Mouse (Mus musculus) midbrain, embryonic 12.5 days (tissue): ENCODE data around the gene Cacnb4. TPM values are rescaled to one million over a fixed set of nuclear protein-coding genes. Genes with fewer than 3 reads are reported as not detected.

Experiments used
- ATAC-seq: fragments of 200-750 bp; cut with Nextera tagmentation; 2 replicates; pipeline ENCODE4 v1.8.0; 2017; ENCODE audit warnings: low read depth, moderate TSS enrichment, moderate library complexity; ENCODE audit not compliant: low FRiP score
- H3K27ac ChIP-seq: fragments of 300-500 bp; sonication (generic); replicated peaks from 2 replicates; pipeline ENCODE4 v1.5.1; 2016; ENCODE audit warnings: mild to moderate bottlenecking
- H3K27me3 ChIP-seq: fragments of 300-500 bp; sonication (generic); 2 replicates; pipeline ENCODE4 v1.6.1; 2016; ENCODE audit warnings: mild to moderate bottlenecking
- H3K36me3 ChIP-seq: fragments of 300-500 bp; sonication (generic); 2 replicates; pipeline ENCODE4 v1.6.1; 2016
- H3K4me1 ChIP-seq: fragments of 300-500 bp; sonication (generic); 2 replicates; pipeline ENCODE4 v1.6.1; 2016
- H3K4me2 ChIP-seq: fragments of 300-500 bp; sonication (generic); replicated peaks from 2 replicates; pipeline ENCODE4 v1.6.1; 2016; ENCODE audit warnings: mild to moderate bottlenecking, moderate library complexity
- H3K4me3 ChIP-seq: fragments of 300-500 bp; sonication (generic); 2 replicates; pipeline ENCODE4 v1.5.1; 2016; ENCODE audit warnings: mild to moderate bottlenecking
- H3K9ac ChIP-seq: fragments of 300-500 bp; sonication (generic); replicated peaks from 2 replicates; pipeline ENCODE4 v1.6.1; 2016; ENCODE audit warnings: mild to moderate bottlenecking, moderate library complexity
- H3K9me3 ChIP-seq: fragments of 300-500 bp; sonication (generic); 2 replicates; pipeline ENCODE4 v1.6.1; 2016; ENCODE audit warnings: mild to moderate bottlenecking
- WGBS: fragments of 180-500 bp; shearing (Covaris S2); methylation state at CpG from one replicate; pipeline ENCODE4 v1.1.7; 2016; 5-methylcytosine and 5-hydroxymethylcytosine counted together
- polyA plus RNA-seq: library from polyadenylated mRNA; unstranded; fragments of >200 nt; fragmentation: Nextera tagmentation; extraction: Ambion mirVana; gene quantifications from 2 replicates; pipeline ENCODE4 v1.2.1, GENCODE M21; 2016

Gene Cacnb4
- polyA plus RNA-seq, 1 experiment from 2014 or later: 5.0 TPM

DNA sequence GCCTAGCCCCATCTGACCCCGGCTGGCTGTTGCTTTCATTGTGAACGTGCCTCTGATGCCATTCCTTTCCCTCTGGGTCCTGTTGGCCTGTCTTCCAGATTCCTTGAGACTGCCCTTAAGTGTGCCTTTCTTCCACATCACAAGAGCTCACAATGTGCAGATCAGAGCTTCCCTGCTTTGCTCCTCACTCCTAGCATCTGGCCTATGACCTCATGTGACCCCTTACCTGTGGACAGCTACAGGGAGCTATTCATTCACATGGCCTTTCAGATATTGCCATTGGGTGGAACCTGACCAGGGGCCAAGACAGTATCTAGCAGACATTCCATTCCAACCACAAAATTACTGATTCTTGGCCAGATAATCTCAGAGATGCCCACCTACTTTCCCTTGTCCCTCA lies 171.5 kb downstream of the Cacnb4 start:
- H3K27ac ChIP-seq: no peak overlapping the region
- H3K4me3 ChIP-seq: no peak overlapping the region
- H3K4me2 ChIP-seq: no peak overlapping the region
- no peaks in the 10 kb centered on the region for H3K36me3 ChIP-seq
- no peak for ATAC-seq
- no peaks in the 10 kb centered on the region for H3K27me3 ChIP-seq
- no peaks in the 10 kb centered on the region for H3K9me3 ChIP-seq
- no peaks in the 10 kb centered on the region for H3K4me1 ChIP-seq
- WGBS: 83% methylated on average over 2 of the region's 2 CpGs
- H3K9ac ChIP-seq: no peak overlapping the region

DNA sequence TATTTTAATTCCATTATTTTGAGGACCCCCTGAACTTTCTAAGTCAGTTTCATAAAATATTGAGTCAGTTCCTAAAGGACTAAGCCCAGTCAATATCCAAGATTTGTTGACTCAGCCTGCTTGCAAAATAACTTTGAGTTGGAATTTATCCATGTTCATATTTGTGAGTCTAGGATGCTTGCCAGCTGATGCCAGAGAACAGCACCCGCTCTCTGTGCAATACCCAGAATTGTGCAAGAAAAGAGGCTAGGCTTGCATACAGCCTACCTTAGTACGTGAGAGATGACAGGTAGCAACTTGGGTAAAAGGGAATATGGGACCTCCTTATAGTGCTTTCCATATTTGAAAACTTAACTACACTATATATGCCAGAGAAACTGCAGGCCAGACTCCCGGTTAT lies 171.9 kb downstream of the Cacnb4 start:
- ATAC-seq: no peak
- Histone ChIP-seq H3K27ac (no peak overlapping the region), H3K4me3 (no peak overlapping the region), H3K27me3 (no peaks in the 10 kb centered on the region), H3K36me3 (no peaks in the 10 kb centered on the region), H3K4me1 (no peaks in the 10 kb centered on the region), H3K9ac (no peak overlapping the region), H3K4me2 (no peak overlapping the region), H3K9me3 (no peaks in the 10 kb centered on the region)
- 90% methylated on average over 3 of the region's 3 CpGs for WGBS

DNA sequence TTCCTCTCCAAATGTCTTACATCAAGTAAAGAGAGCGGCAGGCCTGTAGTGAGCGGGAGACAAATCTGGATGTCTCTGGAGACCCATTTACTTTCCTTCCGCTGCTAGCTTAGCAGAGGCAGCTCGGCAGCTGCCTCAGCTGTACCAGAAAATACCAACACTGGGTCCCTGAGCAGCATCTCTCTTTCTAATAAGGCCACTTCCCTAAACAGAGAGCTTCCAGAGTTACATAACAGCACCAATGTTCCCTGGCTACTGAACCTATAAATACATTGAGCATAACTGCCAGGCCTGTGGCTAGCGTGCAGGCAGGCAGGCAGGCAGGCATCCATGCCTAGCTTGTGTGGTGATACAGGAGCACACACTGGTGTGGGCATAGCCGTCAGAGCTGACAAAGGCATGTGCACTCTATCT lies 176.8 kb downstream of the Cacnb4 start:
- Histone ChIP-seq H3K9ac (no peak overlapping the region), H3K36me3 (no peaks in the 10 kb centered on the region), H3K27me3 (no peaks in the 10 kb centered on the region), H3K27ac (no peak overlapping the region), H3K4me2 (no peak overlapping the region), H3K4me3 (no peak overlapping the region), H3K9me3 (no peaks in the 10 kb centered on the region), H3K4me1 (no peaks in the 10 kb centered on the region)
- 77% methylated on average over 6 of the region's 6 CpGs for WGBS
- ATAC-seq: no peak

DNA sequence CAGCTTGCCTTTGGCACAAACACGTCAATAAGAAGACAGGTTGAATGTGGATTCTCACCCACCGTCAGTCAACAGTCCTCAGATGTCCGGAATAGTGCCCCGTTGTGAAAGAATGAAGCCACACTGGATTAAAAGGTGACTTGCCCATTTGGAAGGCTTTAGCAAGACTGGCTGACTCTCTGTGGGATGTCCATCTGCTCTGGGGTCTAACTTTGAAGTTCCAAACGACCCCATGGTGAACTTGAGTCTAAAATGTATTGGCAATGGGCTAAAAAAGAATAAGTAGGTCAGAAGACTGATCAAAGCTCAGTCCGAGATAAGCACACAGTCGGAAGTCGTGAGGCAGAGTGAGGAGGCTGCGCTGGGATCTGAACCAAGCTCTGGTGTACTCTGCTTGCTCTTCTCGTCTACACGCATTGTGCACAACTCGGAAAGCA lies 177.5 kb downstream of the Cacnb4 start:
- WGBS: 75% methylated on average over 12 of the region's 12 CpGs

DNA sequence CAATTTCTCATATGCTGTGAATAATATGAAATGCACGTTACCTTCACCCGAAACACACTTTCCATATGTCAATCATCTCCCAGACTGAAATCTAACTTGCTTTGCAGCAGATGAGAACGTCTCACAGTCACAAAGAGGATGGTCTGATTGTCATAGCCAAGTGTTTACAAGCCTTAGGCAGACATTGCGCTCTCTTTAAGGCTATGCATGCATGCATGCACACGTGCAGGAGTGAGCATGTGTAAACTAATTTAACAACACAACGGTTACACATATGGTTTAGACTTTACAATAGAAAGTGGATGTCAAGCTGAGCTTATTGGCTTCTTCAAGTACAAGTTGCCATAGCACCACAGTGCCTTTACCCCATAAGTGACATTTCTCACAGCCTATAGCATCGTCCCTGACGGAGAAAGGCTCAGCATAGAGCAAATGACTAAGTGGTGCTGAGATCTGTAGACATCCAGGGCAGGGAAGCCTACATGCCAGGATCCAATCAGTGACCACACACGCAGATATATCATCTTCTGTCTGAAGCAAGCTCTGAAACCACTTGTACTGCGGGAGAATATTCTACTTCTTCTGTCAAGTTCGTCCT lies 181.4 kb downstream of the Cacnb4 start:
- WGBS: 80% methylated on average over 11 of the region's 11 CpGs
- no peak for ATAC-seq

More for the DNA sequence above, 177.5 kb downstream of the Cacnb4 start:
- H3K4me3 ChIP-seq: no peak overlapping the region
- H3K4me1 ChIP-seq: no peaks in the 10 kb centered on the region
- no peaks in the 10 kb centered on the region for H3K9me3 ChIP-seq
- H3K36me3 ChIP-seq: no peaks in the 10 kb centered on the region
- ATAC-seq: no peak
- H3K27me3 ChIP-seq: no peaks in the 10 kb centered on the region
- no peak overlapping the region for H3K27ac ChIP-seq
- no peak overlapping the region for H3K9ac ChIP-seq
- H3K4me2 ChIP-seq: no peak overlapping the region

DNA sequence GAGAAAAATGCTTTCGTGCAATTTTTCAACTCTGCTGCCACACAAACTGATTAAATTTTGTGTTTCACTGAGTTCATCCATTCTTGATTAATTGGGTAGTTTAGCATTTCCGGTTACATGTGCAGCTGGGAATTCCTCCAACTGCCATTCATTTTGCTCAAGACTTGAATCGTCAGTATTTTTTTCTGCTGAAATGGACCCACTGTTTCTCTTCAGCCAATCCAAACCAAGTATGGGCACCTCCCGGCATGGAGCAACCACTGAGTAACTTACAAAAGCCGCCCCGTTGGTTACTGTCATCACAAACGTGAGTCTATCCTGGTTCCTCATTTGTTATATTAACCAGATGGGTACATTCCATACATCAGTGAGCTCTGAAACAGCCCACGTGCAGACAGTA lies 182.4 kb downstream of the Cacnb4 start:
- Histone ChIP-seq H3K36me3 (no peaks in the 10 kb centered on the region), H3K9me3 (no peaks in the 10 kb centered on the region), H3K4me1 (no peaks in the 10 kb centered on the region), H3K27me3 (no peaks in the 10 kb centered on the region), H3K4me2 (no peak overlapping the region), H3K9ac (no peak overlapping the region), H3K27ac (no peak overlapping the region), H3K4me3 (no peak overlapping the region)
- WGBS: 84% methylated on average over 8 of the region's 8 CpGs
- no peak for ATAC-seq

More for the DNA sequence above, 181.4 kb downstream of the Cacnb4 start:
- H3K9me3 ChIP-seq: no peaks in the 10 kb centered on the region
- no peaks in the 10 kb centered on the region for H3K36me3 ChIP-seq
- H3K9ac ChIP-seq: no peak overlapping the region
- H3K27ac ChIP-seq: no peak overlapping the region
- H3K4me3 ChIP-seq: no peak overlapping the region
- no peak overlapping the region for H3K4me2 ChIP-seq
- H3K4me1 ChIP-seq: no peaks in the 10 kb centered on the region
- no peaks in the 10 kb centered on the region for H3K27me3 ChIP-seq

DNA sequence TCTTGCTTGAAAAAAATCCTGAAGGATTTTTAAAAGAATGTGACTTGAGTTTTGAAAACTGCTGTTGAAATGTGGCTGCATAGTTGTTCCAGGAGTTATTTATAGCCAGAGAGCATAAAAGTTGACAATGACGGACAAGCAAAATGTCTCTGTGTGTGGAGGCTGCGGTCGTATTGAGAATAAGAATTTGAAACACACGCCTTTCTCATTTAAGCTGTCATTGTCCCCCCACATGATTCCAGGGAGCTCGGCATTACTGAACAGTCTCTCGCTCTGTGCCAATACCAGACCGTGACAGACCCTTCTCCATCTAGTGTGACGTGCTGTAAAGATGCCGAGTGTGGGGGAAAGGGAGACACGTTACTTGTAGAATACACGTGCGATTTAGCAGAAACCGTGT lies 183.8 kb downstream of the Cacnb4 start:
- Histone ChIP-seq H3K9ac (no peak overlapping the region), H3K36me3 (no peaks in the 10 kb centered on the region), H3K4me2 (no peak overlapping the region), H3K4me3 (no peak overlapping the region), H3K4me1 (no peaks in the 10 kb centered on the region), H3K27ac (no peak overlapping the region), H3K27me3 (no peaks in the 10 kb centered on the region), H3K9me3 (no peaks in the 10 kb centered on the region)
- 81% methylated on average over 13 of the region's 13 CpGs for WGBS
- ATAC-seq: no peak

DNA sequence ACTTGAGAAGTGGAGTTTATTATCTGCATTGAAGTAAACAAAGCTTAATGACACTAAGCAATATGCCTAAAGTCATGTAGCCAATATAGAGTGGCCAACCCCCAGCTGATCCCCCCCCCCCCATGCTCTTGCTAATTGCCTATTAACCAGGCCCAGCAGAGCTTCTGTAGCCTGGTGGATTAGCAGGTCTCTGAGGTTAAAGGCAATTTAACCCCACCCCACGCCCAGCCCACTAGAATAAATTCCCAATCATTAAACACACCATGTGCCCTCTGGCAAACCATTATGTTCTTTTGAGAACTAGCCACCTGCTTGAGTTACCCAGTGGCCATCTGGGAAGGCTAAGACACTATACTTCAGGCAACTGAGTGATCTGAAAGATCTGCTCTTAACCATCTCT lies 186.8 kb downstream of the Cacnb4 start:
- Histone ChIP-seq H3K9ac (no peak overlapping the region), H3K9me3 (no peaks in the 10 kb centered on the region), H3K4me3 (no peak overlapping the region), H3K4me1 (no peaks in the 10 kb centered on the region), H3K4me2 (no peak overlapping the region), H3K27ac (no peak overlapping the region), H3K36me3 (no peaks in the 10 kb centered on the region), H3K27me3 (no peaks in the 10 kb centered on the region)
- ATAC-seq: no peak
- WGBS: 38% methylated on average over 1 of the region's 1 CpGs

DNA sequence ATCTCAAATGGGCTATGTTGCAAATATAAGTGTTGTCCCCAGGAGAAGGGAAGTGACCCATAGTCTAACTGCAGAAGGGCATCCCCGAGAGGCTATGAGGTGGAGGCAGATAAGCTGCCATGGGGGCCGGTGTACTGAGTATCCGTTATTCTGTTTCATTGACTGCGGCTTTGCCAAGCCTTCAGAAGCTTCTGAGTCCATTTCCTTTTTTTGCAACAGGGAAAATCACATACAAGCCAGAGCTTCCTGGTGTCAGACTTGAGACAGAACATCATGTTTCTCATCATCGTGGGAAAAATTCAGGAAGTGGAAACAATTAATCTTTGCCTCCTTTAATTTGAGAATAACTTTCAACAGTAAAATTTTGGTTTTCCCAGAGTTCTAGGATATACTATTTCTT lies 193.1 kb downstream of the Cacnb4 start:
- H3K36me3 ChIP-seq: no peaks in the 10 kb centered on the region
- no peak for ATAC-seq
- H3K9ac ChIP-seq: no peak overlapping the region
- no peaks in the 10 kb centered on the region for H3K9me3 ChIP-seq
- H3K27me3 ChIP-seq: no peaks in the 10 kb centered on the region
- no peak overlapping the region for H3K4me3 ChIP-seq
- no peak overlapping the region for H3K27ac ChIP-seq
- H3K4me1 ChIP-seq: no peaks in the 10 kb centered on the region
- H3K4me2 ChIP-seq: no peak overlapping the region
- WGBS: 91% methylated on average over 5 of the region's 5 CpGs

DNA sequence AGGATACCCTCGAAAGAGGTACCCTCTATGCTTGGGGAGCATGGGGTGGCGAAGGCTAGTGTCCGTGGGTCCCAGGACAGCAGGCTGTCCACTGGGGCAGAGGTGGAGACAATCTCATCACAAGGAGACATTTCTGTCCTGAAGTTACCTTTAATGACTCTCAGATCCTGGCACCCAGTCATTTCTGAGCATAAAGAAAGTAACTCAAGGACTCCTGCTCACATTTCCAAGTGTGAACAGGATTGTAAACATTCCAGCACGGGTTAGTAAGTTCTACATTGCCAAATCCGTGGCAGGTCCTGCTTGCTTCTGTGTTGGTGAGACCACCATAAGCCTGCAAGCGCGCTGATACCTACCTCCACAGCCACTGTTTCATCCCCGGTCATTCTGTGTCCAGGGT lies 196.2 kb downstream of the Cacnb4 start:
- H3K27me3 ChIP-seq: no peaks in the 10 kb centered on the region
- no peak for ATAC-seq
- H3K4me2 ChIP-seq: no peak overlapping the region
- WGBS: 89% methylated on average over 8 of the region's 8 CpGs
- no peak overlapping the region for H3K27ac ChIP-seq
- H3K4me1 ChIP-seq: no peaks in the 10 kb centered on the region
- H3K36me3 ChIP-seq: no peaks in the 10 kb centered on the region
- H3K9ac ChIP-seq: no peak overlapping the region
- H3K9me3 ChIP-seq: no peaks in the 10 kb centered on the region
- H3K4me3 ChIP-seq: no peak overlapping the region

DNA sequence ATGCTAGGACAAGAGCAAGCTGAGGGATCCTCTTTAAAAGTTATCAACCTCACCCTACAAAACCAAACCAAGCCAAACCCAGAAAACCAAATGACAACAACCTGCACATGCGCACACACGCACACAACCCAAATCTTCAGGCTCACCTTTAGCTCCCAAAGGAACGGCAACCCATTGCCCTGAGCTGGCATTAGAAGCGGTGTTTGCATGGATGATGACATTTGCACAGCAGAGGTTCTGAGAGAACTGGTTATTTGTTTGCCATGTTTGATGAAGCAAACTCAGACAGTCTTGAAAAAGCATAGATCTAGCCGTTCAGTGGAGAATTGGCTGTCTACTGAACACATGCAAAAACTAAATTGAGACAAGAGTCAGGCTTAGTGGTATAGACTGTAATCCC lies 198.1 kb downstream of the Cacnb4 start:
- Histone ChIP-seq H3K9me3 (no peaks in the 10 kb centered on the region), H3K27me3 (no peaks in the 10 kb centered on the region), H3K36me3 (peaks cover 3% of the 10 kb centered on the region; the same call in 1 of the 2 replicates), H3K9ac (no peak overlapping the region), H3K27ac (no peak overlapping the region), H3K4me1 (no peaks in the 10 kb centered on the region), H3K4me2 (no peak overlapping the region), H3K4me3 (no peak overlapping the region)
- WGBS: 93% methylated on average over 5 of the region's 5 CpGs
- ATAC-seq: no peak

DNA sequence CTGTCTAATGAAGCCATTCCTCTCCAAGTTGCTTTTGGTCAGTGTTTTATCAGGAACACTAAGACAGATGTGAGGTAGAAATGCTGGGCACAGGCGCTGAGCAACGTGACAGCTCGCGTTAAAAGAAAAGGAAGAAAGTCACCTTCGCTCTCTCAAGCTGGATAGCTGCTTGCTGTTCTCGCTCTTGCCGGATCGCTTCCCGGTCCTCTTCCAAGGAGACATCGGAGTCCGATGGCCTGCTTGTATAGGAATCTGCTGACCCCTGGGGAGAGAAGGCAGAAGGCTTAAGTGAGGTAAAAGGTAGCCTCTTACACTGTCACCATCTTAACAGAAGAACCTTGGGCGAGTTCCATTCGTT lies 199.1 kb downstream of the Cacnb4 start:
- H3K36me3 ChIP-seq: peaks cover 6% of the 10 kb centered on the region; the same call in 1 of the 2 replicates
- H3K27ac ChIP-seq: no peak overlapping the region
- no peak overlapping the region for H3K9ac ChIP-seq
- H3K4me2 ChIP-seq: no peak overlapping the region
- no peaks in the 10 kb centered on the region for H3K4me1 ChIP-seq
- WGBS: 94% methylated on average over 13 of the region's 13 CpGs
- no peak for ATAC-seq
- H3K4me3 ChIP-seq: no peak overlapping the region
- no peaks in the 10 kb centered on the region for H3K27me3 ChIP-seq
- H3K9me3 ChIP-seq: no peaks in the 10 kb centered on the region
